Mouse (Mus musculus) ES-E14 (cell line): ENCODE data around the gene Lmod2. TPM values are rescaled to one million over a fixed set of nuclear protein-coding genes. Genes with fewer than 3 reads are reported as not detected.
A peak's percentile ranks its signal among the peaks of the same experiment; 100 is the strongest.

Experiments
- DNase-seq: peaks from one replicate; pipeline ENCODE4 v3.0.0-alpha.2; 2013; ENCODE audit warnings: low read depth, low spot score
- H3K27ac ChIP-seq: 2 replicates; pipeline ENCODE4 v1.5.1; 2012; ENCODE audit warnings: low read depth, mild to moderate bottlenecking, low read length, moderate library complexity, mixed read lengths; ENCODE audit not compliant: poor library complexity, insufficient read depth, severe bottlenecking
- H3K36me3 ChIP-seq: 2 replicates; pipeline ENCODE4 v1.6.1; 2012; ENCODE audit warnings: mild to moderate bottlenecking, low read length, moderate library complexity, mixed read lengths; ENCODE audit not compliant: control insufficient read depth, poor library complexity, insufficient read depth, severe bottlenecking
- H3K4me1 ChIP-seq, 2 experiments: fragments of 150-350 bp in 1 of 2; sonication (generic) in 1 of 2; 2 replicates each; pipeline ENCODE4 v1.6.1; 2012; ENCODE audit warnings: low read length in 2 of 2, mild to moderate bottlenecking in 1 of 2, mixed read lengths in 1 of 2; ENCODE audit not compliant: control insufficient read depth in 2 of 2, insufficient read depth in 2 of 2, poor library complexity in 1 of 2
- H3K4me3 ChIP-seq, 2 experiments: fragments of 150-350 bp in 1 of 2; sonication (generic) in 1 of 2; 2 replicates each; pipeline ENCODE4 v1.5.1; 2012; ENCODE audit warnings: low read length in 2 of 2, low read depth in 1 of 2, mild to moderate bottlenecking in 1 of 2, mixed read lengths in 1 of 2; ENCODE audit not compliant: insufficient read depth in 1 of 2, poor library complexity in 1 of 2, severe bottlenecking in 1 of 2
- H3K9ac ChIP-seq: 2 replicates; pipeline ENCODE4 v1.6.1; 2012; ENCODE audit warnings: low read depth, mild to moderate bottlenecking, low read length, mixed read lengths; ENCODE audit not compliant: poor library complexity, insufficient read depth, severe bottlenecking
- H3K9me3 ChIP-seq: fragments of 150-350 bp; sonication (generic); 2 replicates; pipeline ENCODE4 v1.6.1; 2012; ENCODE audit warnings: low read depth, mild to moderate bottlenecking, low read length; ENCODE audit not compliant: control insufficient read depth, insufficient read depth
- CHD2 ChIP-seq: IDR thresholded peaks from 2 replicates; pipeline ENCODE4 v1.6.1; 2014; ENCODE audit warnings: mild to moderate bottlenecking, low read depth, low read length, inconsistent platforms
- HCFC1 ChIP-seq: IDR thresholded peaks from 2 replicates; pipeline ENCODE4 v1.6.1; 2012; ENCODE audit warnings: low read length, inconsistent platforms, borderline replicate concordance; ENCODE audit not compliant: insufficient read depth
- MAFK ChIP-seq: IDR thresholded peaks from 2 replicates; pipeline ENCODE4 v1.6.1; 2014; ENCODE audit warnings: mild to moderate bottlenecking, low read depth, low read length, inconsistent platforms; ENCODE audit not compliant: insufficient read depth
- ZC3H11A ChIP-seq: IDR thresholded peaks from 2 replicates; pipeline ENCODE4 v1.6.1; 2012; ENCODE audit warnings: low read depth, mild to moderate bottlenecking, inconsistent platforms, low read length, borderline replicate concordance
- ZNF384 ChIP-seq: IDR thresholded peaks from 2 replicates; pipeline ENCODE4 v1.6.1; 2012; ENCODE audit warnings: low read depth, low read length, inconsistent platforms
- in situ Hi-C, 2 experiments: fragments of 600-800 bp; cut with MboI; formaldehyde crosslinking; loops; one replicate each; pipeline ENCODE4 v1.15.1; 2025; ENCODE audit warnings: low sequenced_read_pairs in 2 of 2, inconsistent platforms in 1 of 2; ENCODE audit not compliant: unreplicated experiment in 2 of 2
- total RNA-seq: library from RNA; depleted of rRNA; stranded (reverse); fragments of 300-350 nt; gene quantifications from 2 replicates; pipeline ENCODE4 v1.2.3, GENCODE M21; 2012

Gene Lmod2
- total RNA-seq, 1 experiment: not detected

DNA sequence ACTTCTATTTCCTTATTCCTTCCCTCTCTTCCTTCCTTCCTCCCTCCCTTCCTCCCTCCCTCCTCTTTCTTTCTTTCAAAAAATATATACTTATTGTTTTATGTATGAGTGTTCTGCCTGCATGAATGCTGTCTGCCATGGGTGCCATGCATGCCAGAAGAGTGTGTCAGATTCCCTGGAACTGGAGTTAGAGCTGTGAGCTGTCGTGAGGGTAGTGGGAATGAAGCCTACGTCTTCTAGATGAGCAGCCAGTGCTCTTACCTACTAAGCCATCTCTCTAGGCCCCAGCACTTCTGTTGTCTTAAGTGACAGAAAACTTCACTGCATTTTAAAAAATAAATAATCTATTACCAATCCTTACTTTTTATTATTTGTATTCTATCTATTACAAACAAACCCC is 23.4 kb downstream of the Lmod2 start:
- H3K9me3 ChIP-seq: no peaks in the 10 kb centered on the region
- peaks cover 18% of the 10 kb centered on the region for H3K36me3 ChIP-seq
- H3K4me3 ChIP-seq: no peak overlapping the region
- no peak overlapping the region for H3K9ac ChIP-seq
- no peak for TF ChIP-seq MAFK
- TF ChIP-seq CHD2: no peak
- TF ChIP-seq HCFC1: no peak
- TF ChIP-seq ZNF384: no peak
- no peak for TF ChIP-seq ZC3H11A
- H3K4me1 ChIP-seq: no peaks in the 10 kb centered on the region; a peak in 1 of 4 replicates
- in situ Hi-C loops: no loop called here
- DNase-seq: no peak
- H3K27ac ChIP-seq: no peak overlapping the region

DNA sequence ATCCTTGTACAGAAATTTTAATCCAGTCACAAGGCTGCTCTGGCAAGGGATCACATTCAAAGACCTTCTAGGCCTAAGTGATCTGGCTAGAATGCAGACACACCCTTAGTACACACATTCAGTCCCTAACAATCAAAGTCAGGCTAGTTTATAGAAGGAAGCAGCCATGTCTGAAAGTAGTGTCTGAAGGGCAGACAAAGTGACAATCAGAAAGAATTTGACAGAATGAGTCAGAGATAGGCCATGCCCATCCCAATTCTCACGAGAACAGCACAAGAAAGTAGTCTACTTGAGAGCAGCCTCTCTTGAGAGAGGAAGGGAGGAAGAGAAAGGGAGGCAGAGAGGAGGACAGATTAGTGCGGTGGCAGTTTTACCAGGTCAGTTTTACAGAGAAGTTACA is 24.5 kb downstream of the Lmod2 start:
- DNase-seq: peak; percentile 13

DNA sequence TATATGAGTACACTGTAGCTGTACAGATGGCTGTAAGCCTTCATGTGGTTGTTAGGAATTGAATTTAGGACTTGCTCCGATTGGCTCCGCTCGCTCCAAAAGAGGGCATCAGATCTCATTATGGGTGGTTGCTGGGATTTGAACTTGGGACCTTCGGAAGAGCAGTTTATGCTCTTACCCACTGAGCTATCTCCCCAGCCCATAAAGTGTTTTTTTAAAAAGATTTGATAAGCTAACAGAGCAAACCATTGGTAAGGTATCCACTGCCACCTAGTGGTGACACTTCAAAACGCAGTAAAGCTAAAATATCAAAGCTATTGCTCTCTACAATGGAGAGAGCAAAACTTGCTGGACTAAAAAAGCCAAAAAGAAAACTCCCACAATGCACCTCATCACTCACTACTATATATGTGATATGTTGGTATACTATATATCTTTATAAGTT is 30.0 kb downstream of the Lmod2 start:
- Histone ChIP-seq H3K4me3 (no peak overlapping the region), H3K9ac (no peak overlapping the region), H3K9me3 (no peaks in the 10 kb centered on the region), H3K4me1 (peaks cover 0 to 4% of the 10 kb centered on the region in 2 experiments; a peak in 2 of 4 replicates), H3K36me3 (peaks cover 3% of the 10 kb centered on the region), H3K27ac (no peak overlapping the region)
- DNase-seq: peak; percentile 40
- in situ Hi-C loops: no loop called here
- no peak for TF ChIP-seq ZC3H11A
- TF ChIP-seq ZNF384: peak; percentile 72; the same call in 1 of the 2 replicates

More for the DNA sequence above, 24.5 kb downstream of the Lmod2 start:
- Histone ChIP-seq H3K4me3 (no peak overlapping the region), H3K4me1 (no peaks in the 10 kb centered on the region; a peak in 1 of 4 replicates), H3K9ac (no peak overlapping the region), H3K36me3 (peaks cover 16% of the 10 kb centered on the region), H3K9me3 (no peaks in the 10 kb centered on the region), H3K27ac (no peak overlapping the region)
- in situ Hi-C loops: no loop called here
- TF ChIP-seq CHD2 (peak; percentile 66; the same call in 1 of the 2 replicates), HCFC1 (no peak), MAFK (no peak)

DNA sequence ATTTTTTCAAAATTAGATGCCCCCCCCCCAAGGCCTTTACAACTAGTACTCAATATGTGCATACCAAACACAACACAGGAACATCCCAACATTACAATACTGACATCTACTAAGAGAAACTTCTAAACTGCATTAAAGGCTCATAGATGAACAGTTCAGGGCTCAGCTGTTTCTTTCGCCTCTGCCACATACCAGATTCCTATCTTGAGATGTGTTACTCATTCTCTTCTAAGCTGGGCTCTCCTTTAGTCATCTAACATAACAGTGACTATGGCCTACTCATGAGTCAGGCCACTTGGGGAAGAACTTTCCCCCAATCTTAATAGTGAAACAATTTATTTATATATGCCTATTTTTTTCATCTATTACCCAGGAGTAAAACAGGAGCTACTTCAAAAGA is 30.9 kb downstream of the Lmod2 start:
- Histone ChIP-seq H3K4me1 (peaks cover 0 to 6% of the 10 kb centered on the region in 2 experiments; a peak in 2 of 4 replicates), H3K9ac (no peak overlapping the region), H3K27ac (no peak overlapping the region), H3K4me3 (no peak overlapping the region), H3K36me3 (peaks cover 6% of the 10 kb centered on the region), H3K9me3 (no peaks in the 10 kb centered on the region)
- TF ChIP-seq ZNF384 (no peak), HCFC1 (no peak), CHD2 (no peak), ZC3H11A (no peak), MAFK (no peak)
- no peak for DNase-seq
- in situ Hi-C loops: no loop called here

DNA sequence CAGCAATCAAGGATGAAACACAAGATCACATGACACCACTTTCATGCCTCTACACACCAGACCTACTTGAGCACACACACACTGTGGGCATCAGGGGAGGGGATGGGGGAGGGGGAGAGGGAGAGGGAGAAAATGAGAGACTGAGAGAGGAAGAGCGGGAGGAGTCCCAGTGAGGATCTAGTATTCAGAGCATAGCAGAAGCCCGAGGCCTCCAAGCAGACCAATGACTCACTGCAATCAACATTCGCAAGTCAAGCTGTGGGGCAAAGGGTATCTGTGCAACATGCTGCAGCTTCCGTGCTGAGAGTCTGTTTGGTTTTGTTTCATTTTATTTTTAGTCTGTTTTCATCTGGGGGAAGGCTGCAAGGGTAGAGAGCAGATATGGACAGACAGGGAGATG is 34.5 kb downstream of the Lmod2 start:
- TF ChIP-seq ZNF384 (no peak), CHD2 (no peak)
- H3K9ac ChIP-seq: no peak overlapping the region
- H3K9me3 ChIP-seq: no peaks in the 10 kb centered on the region
- no peak overlapping the region for H3K27ac ChIP-seq
- in situ Hi-C loops: no loop called here
- peaks cover 8% of the 10 kb centered on the region; the same call in 1 of the 2 replicates for H3K36me3 ChIP-seq
- no peak overlapping the region for H3K4me3 ChIP-seq
- no peak for DNase-seq
- H3K4me1 ChIP-seq: peaks cover 0 to 6% of the 10 kb centered on the region in 2 experiments; a peak in 2 of 4 replicates
